Mouse (Mus musculus) cerebellum, adult 9-11 months (tissue): Measurements from ENCODE around the gene Nkx6-1.

Experiments
- DNase-seq: peaks from one replicate; pipeline ENCODE4 v3.0.0; 2022

Nkx6-1 gene

DNA sequence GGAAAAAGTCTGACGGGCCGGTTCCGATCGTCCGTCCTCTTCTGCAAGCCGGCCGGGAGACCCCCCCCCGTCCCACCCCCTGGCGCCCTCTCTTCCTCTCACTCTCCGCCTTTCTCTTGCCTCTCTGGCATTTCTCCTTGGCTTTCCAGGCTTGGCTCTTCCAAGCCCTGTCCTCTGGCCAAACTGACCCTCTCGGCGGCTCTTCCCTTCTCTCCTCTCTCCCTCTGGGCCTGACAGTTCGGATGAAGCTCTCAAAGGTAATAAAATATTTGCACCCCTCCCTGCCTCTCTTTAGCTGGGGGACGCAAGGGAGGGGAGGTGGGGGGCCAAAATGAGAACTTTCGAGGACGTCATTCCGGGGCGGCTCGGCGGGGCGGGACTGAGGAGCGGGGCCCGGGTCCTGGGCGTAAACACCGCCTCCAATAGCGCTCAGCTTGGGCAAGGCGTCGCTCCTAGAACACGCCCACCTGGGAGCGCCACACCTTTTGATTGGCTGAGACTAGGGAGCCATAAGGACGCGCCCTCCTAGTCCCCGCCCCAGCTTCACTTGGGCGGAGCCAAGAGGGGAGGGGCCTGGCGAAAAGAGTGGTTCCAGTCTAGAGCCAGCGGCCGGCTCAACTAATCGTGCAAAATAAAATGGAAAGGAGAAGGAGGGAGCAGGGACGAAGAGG lies at the start of gene Nkx6-1:
Gene Nkx6-1 (minus strand): TSS at position 52 of the 671 bp plus-strand sequence.
- DNase-seq = no peak

DNA sequence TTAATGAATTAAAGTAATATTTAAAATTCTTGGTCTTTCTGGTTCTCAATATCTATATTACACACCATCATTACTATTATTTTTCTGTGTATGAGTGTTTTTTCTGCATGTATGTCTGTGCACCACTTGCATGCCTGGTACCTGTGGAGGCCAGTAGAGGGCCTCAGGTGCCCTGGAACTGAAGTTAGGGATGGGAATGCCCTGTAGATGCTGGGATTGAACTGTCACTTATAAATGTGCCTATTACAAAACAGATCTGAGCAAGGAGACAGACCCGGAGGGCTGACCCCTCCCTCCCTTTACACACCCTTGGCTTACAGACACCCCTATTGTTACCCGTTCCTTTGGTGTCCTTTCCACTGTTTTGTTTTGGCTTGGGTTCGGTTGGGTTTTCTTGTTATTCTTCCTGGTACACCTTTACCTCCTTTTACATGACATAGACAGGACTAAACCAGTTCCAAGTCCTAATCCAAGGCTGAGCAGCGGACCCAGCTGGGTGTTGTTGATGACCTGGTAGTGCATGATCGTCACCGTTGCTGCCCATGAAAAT lies 48.3 kb upstream of the Nkx6-1 start:
- DNase-seq = no peak

DNA sequence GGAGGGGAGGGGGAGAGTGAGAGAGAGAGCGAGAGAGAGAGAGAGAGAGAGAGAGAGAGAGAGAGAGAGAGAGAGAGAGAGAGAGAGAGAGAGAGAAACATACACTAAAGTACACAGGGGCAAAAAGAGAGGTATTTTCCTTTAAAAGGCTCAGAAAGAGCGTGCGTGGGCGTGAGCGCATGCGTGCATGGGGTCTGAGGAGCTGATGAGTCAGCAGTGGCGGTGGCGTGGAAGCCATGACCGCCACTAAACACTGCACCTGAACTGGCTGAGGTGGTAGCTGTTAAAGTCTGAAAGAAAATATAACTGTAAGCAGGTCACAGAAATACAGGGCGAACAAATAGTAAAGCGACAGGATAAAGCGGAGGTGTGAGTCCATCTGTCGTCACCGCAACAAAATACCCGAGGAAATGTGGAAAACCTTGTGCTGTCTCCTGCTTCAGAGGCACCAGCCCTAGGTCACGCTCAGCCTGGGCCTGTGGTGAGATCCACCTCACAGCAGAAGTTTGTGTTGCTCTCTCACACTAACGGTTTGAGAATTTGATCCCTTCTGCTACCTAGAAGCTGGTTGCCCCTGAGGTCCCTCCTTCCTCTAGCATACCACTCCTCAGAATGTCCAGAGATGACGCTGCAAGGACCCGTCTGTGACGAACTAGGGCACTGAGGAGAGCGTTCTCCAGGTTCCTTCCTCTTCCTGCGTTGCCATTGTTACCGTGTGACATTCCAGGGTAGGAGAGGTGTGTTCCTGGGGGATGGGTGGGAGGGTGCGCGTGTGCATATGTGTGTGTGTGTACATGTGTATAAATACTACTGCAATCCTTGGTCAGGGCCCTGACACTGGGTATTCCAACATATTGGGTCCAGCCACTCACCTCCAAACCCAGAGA lies 38.8 kb upstream of the Nkx6-1 start:
- no peak for DNase-seq

DNA sequence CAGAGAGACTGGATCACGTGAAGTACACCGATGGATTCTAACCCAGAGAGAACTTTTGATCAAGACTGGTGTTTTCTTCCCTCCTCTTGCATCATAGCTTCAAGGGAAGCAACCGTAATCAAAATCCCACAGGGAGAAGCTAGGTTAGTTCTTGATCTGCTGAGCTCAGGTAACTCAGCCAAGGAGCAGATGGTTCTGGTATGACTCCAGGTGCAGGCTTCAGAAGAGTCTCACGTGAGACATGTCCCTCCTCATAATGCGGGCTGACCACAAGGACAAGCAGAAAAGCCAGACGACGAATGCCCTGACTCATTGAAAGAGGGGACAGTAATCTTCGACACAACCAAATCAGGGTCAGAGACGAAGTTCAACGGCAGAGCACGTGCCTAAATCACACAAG lies 37.8 kb upstream of the Nkx6-1 start:
- no peak for DNase-seq

DNA sequence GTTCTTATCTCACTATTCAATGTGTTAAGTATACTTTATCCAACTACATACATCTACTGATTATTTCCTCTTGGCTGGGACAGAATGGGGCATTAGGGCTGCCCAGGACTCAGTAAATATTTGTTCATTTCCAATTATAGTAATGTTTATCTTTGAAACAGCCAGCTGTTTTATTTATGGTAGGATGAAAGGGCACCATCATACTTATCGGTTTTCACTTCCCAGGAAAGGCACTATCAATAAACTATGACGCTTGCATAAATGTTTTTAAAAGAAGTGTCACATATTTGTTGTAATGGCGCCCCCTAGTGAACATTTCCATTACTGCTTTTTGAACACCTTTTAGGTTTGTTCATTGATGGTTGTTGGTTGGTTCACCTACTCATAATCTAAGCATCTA lies 35.8 kb upstream of the Nkx6-1 start:
- DNase-seq = no peak

DNA sequence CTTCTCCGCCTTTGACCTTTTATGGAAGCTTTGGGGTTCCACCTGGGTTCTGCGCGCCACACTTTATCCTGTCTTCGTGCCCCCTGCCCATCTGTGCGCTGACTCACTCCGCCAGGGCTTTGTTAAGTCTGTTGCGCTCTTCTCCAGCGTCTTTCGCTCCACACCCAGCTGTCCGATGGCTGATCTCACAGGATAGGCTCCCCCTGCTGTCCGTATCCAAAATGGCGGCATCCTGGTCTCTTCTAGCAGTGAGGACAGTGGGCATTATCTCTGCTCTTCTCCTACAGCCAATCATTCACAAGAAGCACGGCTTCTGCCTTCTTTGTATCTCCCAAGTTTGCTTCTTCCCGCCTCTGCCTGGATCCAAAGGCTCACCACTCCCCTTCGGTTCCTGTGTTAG lies 23.8 kb upstream of the Nkx6-1 start:
- DNase-seq = no peak

DNA sequence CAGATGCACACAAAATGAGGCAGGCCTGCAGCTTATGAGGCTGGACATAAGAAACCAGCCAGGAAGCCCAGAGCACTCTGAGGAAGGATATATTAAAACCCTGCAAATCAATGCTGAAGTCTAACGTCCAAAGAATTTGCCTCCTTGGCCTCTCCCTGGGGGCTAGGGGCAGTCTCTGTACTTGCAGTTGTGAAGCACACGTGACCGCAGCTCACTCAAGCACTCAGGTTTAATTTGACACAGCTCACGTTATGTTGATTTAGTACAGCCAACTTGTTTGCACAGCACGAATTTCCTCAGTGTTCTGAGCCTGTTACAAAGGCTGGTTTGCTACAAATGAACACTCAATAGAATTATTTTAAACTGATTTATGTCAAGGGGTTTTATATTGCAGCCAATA lies 18.5 kb upstream of the Nkx6-1 start:
- no peak for DNase-seq

DNA sequence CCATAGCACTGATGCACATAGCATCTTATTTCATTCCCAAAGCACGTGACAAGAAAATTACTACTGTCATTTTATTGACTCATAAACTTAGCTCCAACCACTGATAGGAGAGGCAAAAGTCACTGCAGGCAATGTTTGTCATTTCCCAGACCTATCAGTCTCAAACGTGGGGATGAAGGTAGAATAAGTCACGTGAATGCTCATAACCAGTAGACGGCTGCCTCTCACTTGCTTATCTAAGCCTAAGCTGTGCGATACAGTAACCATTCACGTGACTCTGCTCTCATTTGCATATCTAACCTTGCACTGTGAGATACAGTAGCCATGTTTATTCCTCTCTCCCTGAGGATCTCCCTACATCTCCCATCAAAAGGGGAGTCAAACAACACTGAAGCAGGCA lies 15.5 kb upstream of the Nkx6-1 start:
- DNase-seq = no peak

DNA sequence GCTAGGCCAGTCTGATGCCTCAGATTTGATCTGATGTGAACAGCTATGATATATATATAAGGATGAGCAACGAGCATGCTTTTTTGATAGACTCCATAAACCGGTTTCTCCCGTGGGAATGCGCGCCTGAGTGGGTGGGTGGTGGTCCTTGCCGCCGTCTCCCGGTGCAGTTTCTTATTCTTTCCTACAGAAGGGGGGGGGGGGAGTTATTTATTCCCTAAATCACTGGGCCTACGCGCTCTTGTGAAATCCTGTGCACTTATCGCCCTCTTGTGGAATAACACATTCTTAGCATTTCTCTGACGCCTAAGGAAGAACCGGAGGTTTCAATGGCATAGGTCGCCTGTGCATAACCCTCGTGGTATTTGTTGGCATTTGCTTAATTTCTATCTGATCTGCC lies 4.6 kb upstream of the Nkx6-1 start:
- peak; percentile 21 for DNase-seq

DNA sequence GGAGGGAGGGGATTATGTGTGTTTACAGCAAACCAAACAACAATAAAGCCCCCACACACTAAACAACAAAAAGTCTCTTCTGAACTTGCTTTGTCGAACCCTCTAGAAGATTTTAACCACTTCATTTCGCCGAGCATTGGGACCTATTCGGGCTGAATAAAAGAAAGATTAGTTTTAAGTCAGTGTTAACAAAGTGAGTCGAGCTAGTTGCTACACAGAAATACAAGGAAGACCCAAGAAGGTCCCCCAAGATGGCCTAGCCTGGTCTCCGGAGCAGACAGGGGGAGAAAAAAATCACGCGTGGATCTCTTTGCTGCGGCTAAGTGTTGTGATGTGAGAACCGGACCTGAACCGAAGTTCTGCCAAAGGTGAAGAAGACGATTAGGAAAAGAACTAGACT lies 3.7 kb upstream of the Nkx6-1 start:
- DNase-seq = no peak

DNA sequence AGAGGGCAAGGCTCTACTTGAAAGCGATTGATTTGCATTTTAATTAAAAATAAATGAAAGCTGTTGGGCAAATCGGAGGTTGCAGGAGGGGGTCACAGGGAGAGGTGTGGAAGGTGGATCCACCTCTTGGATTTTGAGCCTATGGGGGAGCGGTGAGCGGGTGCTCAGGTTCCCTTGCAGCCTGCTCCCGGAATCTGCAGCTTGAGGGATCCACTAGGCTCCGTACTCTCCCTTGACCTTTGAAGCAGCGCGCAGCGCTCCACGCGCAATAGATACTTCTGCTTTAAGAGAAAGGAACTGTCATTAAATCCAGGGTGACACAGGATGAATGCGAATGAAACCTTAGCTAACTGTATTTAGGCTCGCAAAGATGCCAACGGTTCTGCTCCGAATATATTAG lies 3.2 kb upstream of the Nkx6-1 start:
- DNase-seq = no peak

DNA sequence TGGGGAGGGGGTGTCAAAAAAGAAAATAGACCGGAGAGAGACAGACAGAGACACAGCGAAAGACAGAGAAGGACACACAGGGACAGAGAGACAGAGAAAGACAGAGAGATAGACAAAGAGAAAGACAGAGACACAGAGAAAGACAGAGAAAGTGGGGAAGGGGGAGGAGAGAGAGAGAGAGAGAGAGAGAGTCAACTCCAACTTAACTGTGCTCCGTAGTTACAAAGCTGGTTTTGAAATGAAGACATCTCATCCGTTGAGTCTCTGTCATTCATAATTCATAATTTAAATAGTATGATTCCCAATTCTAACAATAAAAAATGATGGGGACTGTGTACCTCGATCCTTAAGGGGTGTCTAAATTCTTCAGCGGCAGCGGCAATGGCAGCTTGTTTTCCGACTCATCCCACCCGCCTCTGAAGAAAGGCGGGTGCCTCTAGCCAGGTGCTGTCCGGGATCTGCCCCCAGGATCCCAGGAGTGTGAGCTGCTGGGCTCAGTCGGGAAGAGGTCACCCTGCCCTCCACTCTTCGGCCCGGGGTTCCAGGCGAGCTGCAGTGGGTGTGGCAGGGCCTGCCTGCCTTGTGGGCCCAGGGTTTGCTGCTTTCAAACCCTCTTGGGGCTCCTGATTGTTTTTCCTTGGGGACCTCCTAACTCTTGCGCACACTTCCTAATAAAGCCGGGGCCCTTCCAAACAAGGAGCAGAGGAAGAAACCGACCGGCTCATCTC lies 2.6 kb upstream of the Nkx6-1 start:
- DNase-seq = no peak

DNA sequence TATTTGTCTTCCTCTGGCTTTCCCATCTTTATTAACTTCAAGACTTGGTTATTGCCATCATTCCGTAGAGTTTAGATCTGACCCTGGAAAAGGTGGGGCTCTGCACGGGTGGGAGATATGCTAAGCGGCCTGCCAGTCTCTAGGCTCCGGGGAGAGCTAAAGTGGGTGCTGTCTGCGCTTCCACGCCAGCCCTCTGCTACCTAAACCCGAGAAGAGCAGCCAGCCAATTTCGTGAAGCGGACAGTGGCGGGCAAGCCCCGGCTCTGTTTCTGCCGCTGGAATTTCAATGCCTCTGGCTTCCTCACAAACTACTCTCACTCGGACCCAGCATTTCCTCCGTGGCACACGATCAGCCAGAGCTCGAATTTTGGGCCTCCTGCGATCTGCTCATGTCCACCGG lies 1.9 kb upstream of the Nkx6-1 start:
- DNase-seq = no peak

DNA sequence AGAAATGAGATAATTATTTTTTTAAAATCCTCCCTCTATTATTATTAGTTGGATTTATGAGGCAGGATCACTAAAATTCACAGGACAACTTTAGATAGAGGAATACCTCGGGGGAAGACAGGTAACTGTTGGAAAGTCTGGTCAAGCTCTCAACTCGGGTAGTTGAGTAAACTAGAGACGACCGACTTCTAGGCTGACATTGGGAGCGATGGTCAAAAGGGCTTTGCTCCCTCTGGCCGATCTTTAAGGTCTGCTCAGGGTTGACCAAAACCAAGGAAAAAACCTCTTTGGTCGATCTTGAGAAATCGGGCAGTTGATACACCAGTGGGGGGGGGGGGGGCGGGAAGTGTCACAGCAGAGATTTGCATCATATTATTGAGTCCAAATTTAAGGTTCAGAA lies 1.3 kb upstream of the Nkx6-1 start:
- DNase-seq = no peak

DNA sequence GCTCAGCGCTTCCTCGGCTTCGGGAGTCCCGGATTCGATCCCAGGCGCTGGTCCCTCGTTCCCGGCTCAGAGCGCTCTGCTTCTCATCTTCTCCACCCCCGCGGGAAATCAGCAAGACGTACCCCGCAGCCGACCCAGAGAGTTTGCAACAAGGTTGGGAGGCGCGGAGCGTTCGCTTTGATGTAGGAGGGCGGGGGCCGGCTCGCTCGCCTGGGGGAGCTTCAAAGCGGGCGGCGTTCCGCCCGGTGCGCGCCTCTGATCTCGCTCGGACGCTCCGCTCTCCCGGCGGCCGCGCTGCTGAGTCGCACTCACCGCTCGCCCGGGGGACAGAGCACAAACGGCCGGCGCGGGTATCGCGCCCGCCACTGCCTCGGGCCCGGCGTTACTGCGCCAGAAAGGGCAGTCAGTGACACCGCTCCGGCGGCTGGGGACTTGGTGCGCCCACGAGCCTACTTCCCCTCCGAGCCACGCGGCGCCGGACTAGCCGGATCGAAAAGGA lies 324 bp downstream of the Nkx6-1 start:
- no peak for DNase-seq

DNA sequence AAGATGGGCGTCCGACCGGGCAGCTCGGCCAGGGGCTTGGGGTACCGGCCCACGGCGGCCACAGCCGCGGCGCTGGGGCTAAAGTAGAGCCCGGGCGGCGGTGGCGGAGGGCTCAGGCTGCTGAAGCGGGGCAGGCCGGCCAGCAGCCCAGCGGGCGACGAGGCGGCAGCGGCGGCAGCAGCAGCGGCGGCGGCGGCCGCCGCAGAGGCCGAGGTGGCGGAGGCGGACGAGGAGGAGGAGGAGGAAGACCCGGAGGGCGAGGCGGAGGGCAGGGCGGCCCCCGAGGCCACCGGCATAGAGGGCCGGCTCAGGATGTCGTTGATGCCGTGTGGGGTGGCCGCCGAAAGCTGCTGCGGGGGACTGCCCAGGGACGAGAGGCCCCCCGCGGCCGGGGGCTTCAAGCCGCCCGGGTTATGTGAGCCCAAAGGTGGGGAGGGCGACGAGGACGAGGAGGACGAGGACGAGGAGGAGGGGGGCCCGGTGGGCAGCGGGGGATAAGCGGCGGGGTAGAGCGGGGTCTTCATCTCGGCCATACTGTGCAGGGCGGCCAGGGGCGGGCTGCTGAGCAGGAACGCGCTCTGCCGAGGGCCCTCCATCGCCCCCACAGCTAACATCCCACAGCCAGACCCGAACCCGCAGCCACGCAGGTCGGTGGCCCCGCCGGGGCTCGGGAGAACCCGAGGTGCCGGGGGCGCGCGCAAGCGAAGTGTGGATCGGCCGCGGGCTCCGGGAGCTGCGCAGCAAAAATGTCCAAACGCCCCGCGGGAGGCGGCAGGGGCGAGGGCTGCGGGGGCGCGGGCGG lies 974 bp downstream of the Nkx6-1 start:
- DNase-seq = no peak

DNA sequence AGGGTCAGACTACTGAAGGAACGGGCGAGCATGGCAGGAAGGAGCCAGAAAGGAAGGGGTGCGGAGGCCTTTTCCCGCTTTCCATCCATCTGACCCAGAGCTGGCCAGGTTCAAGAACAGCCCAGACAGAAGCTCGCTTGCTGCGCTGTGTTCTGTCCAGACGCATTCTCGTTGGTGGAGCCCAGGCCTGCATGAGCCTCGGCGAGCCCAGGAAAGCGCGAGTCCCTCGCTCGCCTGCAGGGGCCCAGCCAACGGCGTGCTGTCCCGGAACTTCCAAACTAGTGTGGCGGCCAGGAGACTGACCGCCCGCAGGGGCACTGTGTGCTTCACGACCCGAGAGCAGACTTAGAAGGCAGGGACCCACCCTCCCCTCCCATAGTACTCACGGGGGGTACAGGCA lies 1.6 kb downstream of the Nkx6-1 start:
- DNase-seq = no peak

DNA sequence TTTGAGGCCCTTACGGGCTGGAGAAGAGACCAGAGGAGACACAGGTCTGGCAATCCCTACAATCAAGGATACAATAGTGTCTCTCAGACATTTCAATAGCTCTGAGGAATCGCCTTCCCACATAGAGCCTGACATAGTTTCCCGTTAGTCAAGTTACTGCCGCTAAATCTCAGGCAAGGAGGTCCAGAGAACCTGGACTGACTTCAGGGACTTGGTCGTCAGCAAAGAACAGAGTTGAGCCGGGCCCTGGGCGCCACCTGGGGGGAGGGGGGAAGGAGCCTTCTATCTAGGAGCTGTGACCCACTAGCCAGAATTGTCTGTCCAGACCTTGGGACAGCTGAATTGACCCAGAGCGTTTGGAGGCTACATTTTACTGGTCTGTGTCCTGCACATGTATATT lies 2.3 kb downstream of the Nkx6-1 start:
- DNase-seq = no peak

DNA sequence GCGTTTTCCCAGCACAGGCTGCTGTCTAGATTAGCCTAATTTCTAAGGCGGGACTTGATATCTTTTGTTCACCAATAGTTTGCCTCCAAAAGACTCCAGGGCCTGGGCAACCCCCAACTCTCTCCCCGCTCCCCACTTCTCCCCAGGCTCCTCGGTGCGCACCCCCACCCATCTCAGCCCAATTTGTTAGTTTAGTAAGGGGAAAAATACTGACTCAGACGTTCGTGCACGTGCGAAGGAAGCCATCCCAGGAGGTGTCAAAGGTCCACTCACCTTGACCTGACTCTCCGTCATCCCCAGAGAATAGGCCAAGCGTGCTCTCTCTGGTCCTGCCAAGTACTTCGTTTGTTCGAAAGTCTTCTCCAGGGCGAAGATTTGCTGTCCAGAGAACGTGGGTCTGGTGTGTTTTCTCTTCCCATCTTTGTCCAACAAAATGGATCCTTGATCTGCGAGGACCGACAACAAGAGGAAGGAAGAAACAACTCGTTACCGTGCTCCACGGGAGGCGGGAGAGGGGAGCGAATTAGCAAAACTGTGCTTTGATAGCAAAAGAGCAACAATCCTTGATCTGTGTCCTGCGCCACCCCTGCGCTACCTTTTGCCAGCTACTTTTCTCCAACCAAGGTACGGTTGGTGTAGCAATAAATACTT lies 3.1 kb downstream of the Nkx6-1 start:
- no peak for DNase-seq

DNA sequence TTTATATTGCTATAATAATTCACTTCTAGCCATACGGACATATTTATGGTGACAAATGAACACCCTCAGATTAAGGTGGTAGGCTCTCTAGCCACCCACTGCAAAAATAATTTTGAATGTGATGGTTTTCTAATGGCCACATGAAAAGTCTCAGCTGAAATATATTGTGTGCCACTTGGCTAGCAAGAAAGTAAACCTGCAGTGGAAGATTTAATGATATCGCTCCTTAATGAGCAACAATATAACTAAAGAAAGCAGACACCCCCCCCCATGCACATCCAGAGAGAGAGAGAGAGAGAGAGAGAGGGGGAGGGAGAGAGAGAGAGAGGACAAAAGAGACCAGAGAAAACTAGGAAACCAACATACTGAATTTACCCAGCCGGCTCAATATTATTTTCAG lies 4.1 kb downstream of the Nkx6-1 start:
- no peak for DNase-seq

DNA sequence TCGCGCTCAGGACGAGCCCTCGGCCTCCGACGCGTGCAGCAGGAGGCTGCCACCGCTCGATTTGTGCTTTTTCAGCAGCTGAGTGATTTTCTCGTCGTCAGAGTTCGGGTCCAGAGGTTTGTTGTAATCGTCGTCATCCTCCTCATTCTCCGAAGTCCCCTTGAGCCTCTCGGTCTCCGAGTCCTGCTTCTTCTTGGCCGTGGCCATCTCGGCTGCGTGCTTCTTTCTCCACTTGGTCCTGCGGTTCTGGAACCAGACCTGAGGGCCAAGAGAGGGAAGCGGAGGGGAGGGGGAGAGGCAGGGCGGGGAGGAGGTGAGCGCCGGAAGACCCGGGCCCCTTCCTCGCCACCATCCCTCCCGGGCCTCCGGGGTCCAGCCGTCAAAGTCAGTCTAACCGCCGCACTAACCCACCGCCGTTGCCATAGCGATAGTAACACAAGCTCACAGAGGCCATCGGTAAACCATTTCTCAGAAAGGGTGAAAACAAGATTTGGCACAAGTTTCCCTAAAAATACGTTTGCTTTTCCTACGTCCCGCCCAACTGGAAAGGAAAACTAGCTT lies 5.3 kb downstream of the Nkx6-1 start:
- no peak for DNase-seq

DNA sequence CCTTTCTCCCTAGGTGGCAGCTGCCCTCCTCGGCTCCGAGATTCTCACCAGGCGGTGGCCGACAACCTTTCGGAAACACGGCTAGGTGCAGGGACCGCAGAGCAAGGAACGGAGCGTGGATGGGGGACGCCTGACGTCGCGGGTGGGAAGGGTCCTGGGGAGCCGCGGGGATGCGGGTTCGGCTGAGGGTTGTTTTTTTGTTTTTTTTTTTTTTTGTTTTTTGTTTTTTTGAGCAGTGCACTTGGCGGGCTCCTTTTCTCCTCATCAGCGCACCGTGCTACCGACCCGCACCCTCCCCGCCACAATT lies 5.9 kb downstream of the Nkx6-1 start:
- no peak for DNase-seq
